Mouse (Mus musculus) inflammation-experienced regulatory T-cells, adult 6 months (primary cell): ENCODE data around the gene Dip2b. TPM values are rescaled to one million over a fixed set of nuclear protein-coding genes. Genes with fewer than 3 reads are reported as not detected.

Experiments used
- ATAC-seq: one replicate; pipeline ENCODE4 v1.8.0; 2017
- polyA plus RNA-seq, 3 experiments: library from polyadenylated mRNA; unstranded; fragments of 100-300 nt; shearing (Covaris generic); gene quantifications; one replicate each; pipeline ENCODE4 v1.2.1; 2017

Gene Dip2b
- polyA plus RNA-seq, 3 experiments from 2014 or later: 11.5 to 21.3 (median 13.3) TPM

GRCm38 (mm10) chr15:100181841-100182240, 143.4 kb downstream of the Dip2b start:
- peak; percentile 83 for ATAC-seq

DNA sequence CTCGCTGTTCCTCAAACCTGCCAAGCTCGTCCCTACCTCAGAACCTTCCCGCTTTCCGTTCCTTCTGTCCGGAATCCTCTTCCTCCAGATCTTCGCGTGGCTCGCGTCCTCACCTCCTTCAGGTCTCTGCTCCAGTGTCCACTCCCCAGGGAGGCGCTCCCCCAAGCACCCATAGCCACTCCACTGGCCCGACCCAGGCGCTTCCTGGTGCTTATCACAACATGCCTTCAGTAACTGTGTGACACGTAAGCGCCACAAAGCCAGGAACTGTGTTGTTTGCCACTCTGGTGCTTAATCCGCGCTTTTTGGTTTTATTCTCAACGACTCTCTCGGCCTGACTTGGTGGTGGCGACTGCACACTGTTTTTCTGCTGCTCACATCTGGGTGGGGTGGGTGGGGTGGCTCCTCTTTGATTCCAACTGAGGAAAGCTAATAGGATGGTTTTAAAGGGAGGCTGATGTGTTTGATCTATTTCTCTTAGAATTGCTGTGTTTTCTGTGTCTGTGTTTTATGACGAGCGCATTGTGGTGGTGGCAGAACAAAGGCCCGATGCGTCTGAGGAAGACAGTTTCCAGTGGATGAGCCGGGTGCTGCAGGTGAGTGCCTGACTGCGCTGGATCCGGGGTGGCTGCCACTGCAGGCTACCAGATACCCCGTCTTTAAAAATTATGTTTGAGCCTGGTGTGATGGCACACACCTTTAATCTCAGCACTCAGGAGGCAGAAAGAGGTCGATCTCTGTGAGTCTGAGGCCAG, 144.2 kb downstream of the Dip2b start:
- no peak for ATAC-seq

DNA sequence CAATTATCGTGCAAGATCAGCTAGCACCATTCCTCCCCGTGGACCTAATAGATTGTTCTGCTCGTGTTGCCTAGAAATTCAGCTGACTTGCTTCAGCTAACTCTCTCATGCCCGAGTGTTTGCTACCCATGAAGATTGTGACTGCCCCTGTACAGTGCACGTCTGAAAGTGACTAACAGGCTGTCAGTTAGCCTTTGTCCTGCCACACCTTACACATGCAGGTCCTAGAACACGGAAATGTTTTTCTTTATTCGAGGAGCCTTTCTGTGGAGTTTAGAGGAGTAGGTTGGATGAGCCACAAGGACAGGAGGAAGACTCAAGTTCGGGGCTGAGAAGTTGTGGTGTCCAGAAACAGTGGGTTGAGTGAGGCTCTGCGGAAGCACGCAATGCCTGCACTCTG, 145.0 kb downstream of the Dip2b start:
- ATAC-seq: no peak

- ATAC-seq: no peak
Observed at GRCm38 (mm10) chr15:100184821-100185496, 146.5 kb downstream of the Dip2b start.

DNA sequence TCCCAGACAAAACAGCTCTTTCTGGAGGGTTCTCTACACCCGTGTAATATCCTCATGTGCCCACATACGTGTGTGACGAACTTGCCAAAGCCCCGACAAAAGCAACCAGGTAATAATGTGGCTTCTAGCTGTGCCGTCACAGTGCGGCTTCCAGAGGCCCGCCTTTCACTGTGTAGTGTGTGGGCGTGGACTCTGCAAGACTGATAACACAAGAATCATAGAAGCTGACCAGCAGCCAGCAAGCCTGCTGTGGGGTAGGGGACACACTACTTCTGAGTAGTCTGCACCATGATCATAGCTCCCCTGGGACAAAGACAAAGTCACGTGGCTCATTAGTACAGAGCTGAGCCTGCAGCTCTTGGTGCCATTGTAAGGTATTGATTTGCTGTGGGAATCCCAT, 147.8 kb downstream of the Dip2b start:
- no peak for ATAC-seq

GRCm38 (mm10) chr15:100186882-100187672, 148.6 kb downstream of the Dip2b start:
- no peak for ATAC-seq

DNA sequence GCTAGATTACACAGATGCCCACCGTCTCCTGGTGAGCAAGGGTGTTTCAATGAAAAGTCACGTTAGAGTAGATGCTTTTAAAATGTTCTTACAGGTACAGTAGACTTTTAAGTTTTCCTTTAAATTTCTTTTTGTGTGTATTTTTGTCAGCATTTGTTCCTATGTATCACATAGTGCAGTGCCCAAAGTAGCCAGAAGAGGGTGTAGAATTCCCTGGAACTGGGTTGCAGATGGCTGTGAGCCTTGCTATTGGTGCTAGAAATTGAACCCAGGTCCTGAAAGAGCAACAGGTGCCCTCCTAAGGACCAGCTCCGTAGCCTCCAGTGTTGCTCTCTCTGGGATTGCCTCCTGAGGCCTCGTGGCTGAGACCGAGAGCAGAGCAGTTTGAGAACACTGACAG, 150.1 kb downstream of the Dip2b start:
- peak; percentile 42 for ATAC-seq

DNA sequence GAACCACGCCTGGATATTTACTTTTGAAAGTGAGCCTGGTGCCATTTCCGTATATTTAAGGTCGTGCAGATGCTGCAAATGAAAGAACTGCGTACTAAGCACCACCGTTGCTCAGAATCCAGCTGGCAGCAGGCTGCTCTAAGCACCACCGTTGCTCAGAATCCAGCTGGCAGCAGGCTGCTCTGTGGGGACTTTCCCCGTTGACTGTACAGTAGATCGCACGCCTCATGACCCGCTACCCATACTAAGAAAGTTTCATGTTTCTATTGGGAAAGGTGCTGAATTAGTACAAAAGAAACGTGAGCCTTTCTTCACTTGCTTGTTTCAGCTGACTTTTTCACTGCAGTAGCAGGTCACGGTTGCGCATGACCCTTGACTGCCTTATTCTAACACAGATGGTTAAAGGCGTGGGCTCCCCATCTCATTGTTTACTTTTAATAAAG, 150.5 kb downstream of the Dip2b start:
- ATAC-seq: peak; percentile 90

- ATAC-seq: no peak
Observed at GRCm38 (mm10) chr15:100190083-100190482, 151.6 kb downstream of the Dip2b start.

DNA sequence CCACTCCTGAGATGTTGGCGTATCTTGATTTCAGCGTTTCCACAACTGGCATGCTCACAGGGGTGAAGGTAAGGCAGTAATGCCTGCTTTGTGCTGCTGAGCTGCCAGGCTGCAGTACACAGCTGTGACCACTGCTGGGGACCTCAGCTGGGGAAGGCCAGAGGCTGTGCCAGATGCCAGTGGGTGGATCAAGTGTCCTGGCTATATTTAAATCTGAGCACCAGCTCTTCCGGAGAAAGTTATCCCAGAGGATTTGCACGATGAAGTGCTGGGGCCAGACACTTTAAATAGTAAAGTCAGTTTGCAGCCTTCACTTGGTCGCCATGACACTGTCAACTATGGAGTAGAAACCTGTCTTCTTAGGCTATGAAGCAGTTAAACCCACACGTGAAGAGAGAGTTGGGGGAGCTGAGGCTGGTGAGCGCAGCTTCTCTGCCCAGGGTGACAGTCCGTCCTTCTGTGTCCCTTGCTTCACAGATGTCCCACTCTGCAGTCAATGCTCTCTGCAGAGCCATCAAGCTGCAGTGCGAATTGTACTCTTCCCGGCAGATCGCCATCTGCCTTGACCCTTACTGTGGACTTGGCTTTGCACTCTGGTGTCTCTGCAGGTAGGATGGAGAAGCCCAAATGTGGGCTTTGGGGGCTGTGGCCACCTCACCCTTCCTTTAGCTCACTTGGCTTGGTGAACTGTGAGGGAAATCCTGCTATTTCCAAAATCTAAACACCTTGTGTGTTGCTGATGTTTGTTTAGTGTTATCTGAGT, 160.7 kb downstream of the Dip2b start:
- no peak for ATAC-seq

DNA sequence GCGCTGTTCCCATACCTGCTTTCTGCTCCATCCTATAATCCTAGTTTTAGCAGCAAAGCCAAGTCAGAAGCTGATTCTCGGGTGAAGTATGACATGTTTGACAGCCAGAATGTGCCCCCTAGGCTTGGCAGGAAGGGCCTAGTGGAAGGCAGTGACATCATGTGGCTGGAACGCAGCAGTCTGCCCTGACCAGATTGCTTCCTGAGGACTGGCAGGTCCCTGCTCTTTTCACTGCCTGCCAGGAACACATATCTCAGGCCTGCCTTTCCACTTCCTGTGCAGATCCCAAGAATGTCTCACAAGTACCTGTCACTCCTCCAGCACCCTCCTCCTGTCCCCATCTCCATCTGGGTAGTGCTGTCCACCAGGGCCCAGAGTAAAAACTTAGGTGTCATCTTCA, 161.3 kb downstream of the Dip2b start:
- ATAC-seq: no peak

- ATAC-seq: no peak
Observed at GRCm38 (mm10) chr15:100201806-100202205, 163.3 kb downstream of the Dip2b start.

- no peak for ATAC-seq
Observed at GRCm38 (mm10) chr15:100202431-100203015, 164.1 kb downstream of the Dip2b start.

- ATAC-seq: no peak
Observed at GRCm38 (mm10) chr15:100204574-100204973, 166.1 kb downstream of the Dip2b start.

- no peak for ATAC-seq
Observed at GRCm38 (mm10) chr15:100210013-100210412, 171.5 kb downstream of the Dip2b start.

GRCm38 (mm10) chr15:100213339-100213738, 174.9 kb downstream of the Dip2b start:
- ATAC-seq: no peak

GRCm38 (mm10) chr15:100215092-100215491, 176.6 kb downstream of the Dip2b start:
- no peak for ATAC-seq

DNA sequence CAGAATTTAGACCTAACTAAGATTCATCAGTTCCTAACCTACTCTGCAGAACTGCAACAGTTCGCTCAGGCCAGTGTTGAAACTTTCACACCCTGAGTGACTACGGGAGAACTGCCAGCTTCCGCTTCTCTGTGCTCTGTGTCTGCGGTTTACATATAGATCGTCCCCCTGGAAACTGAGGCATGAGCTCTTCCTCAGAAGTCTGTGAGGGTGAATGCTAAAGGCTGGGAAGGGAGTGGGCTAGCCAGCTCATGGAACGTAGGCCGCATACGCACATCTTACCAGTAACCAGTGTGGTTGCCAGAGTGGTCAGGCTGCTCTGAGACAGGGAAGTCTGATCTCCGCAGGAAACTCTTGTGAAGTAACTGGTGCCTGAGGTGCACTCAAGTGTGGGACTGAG, 177.7 kb downstream of the Dip2b start:
- ATAC-seq: no peak

GRCm38 (mm10) chr15:100218018-100218417, 179.6 kb downstream of the Dip2b start:
- ATAC-seq: no peak

- no peak for ATAC-seq
Observed at GRCm38 (mm10) chr15:100219396-100219795, 180.9 kb downstream of the Dip2b start.

DNA sequence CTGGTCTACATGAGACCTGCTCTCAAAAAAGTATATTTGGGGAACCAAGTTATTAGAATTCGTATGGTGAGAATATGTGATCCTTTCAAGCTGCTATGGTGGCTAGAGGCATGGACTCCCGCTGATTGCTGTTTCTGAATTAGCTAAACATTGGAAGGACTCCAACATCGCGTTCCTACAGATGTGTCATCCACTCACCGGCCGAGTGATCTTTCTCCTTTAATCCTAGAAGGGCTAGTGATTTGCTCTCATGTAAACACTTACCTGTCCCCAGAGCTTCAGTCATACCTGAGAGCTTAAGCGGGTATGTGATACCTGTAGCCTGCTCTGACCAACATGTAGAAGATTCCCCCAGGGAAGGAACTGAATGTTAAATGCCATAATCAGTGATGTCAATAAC, 182.5 kb downstream of the Dip2b start:
- no peak for ATAC-seq

GRCm38 (mm10) chr15:100225381-100225780, 186.9 kb downstream of the Dip2b start:
- ATAC-seq: no peak
